Mouse (Mus musculus) lung, adult 2 months (tissue): ENCODE data around the gene Dhodh.

Experiments used
- CTCF ChIP-seq: fragments of 200-500 bp; IDR thresholded peaks from 2 replicates; pipeline ENCODE4 v1.5.1; 2011; ENCODE audit warnings: mild to moderate bottlenecking, low read length, control low read depth; ENCODE audit not compliant: insufficient read depth
- POLR2A ChIP-seq: fragments of 200-500 bp; IDR thresholded peaks from 2 replicates; pipeline ENCODE4 v1.6.1; 2011; ENCODE audit warnings: low read depth, mild to moderate bottlenecking, control low read depth, low read length, borderline replicate concordance; ENCODE audit errors: extremely low read depth

GRCm38 (mm10) chr8:109648469-109648868 lies 40.0 kb upstream of the Dhodh start:
- TF ChIP-seq CTCF (no peak), POLR2A (no peak)
